Mouse (Mus musculus) myocyte (in vitro differentiated cells): ENCODE results near the gene Nr4a1. TPM values are rescaled to one million over a fixed set of nuclear protein-coding genes. Genes with fewer than 3 reads are reported as not detected.

ENCODE experiments used
- H3K27me3 ChIP-seq: one replicate; pipeline ENCODE4 v1.6.1; 2011; ENCODE audit not compliant: control insufficient read depth, insufficient read depth, insufficient read length
- H3K36me3 ChIP-seq: one replicate; pipeline ENCODE4 v1.6.1; 2011; ENCODE audit not compliant: control insufficient read depth, insufficient read depth
- H3K4me2 ChIP-seq: one replicate; pipeline ENCODE4 v1.6.1; 2011; ENCODE audit warnings: low read depth, control low read depth
- H3K4me3 ChIP-seq: one replicate; pipeline ENCODE4 v1.5.1; 2011; ENCODE audit warnings: mild to moderate bottlenecking, control low read depth, moderate library complexity
- H3K79me2 ChIP-seq: one replicate; pipeline ENCODE4 v1.6.1; 2011; ENCODE audit not compliant: control insufficient read depth, insufficient read depth
- H3ac ChIP-seq: one replicate; pipeline ENCODE4 v1.6.1; 2011; ENCODE audit not compliant: control insufficient read depth, insufficient read length
- CEBPB ChIP-seq: IDR thresholded peaks from 2 replicates; pipeline ENCODE4 v1.6.1; 2011; ENCODE audit warnings: mild to moderate bottlenecking, moderate library complexity; ENCODE audit not compliant: poor library complexity, insufficient read depth, severe bottlenecking
- E2F4 ChIP-seq: IDR thresholded peaks from one replicate; pipeline ENCODE4 v1.6.1; 2011; ENCODE audit warnings: mild to moderate bottlenecking, control low read depth, moderate library complexity; ENCODE audit not compliant: insufficient read depth
- MAX ChIP-seq: IDR thresholded peaks from one replicate; pipeline ENCODE4 v1.6.1; 2011; ENCODE audit warnings: low read depth, mild to moderate bottlenecking, control low read depth
- MYOD1 ChIP-seq, 3 experiments: IDR thresholded peaks; one replicate each; pipeline ENCODE4 v1.6.1; 2011; ENCODE audit warnings: control low read depth in 2 of 3, low read depth in 2 of 3, mild to moderate bottlenecking in 2 of 3, moderate library complexity in 1 of 3; ENCODE audit not compliant: insufficient read length in 2 of 3, control insufficient read depth in 1 of 3
- MYOG ChIP-seq, 3 experiments: IDR thresholded peaks; one replicate each; pipeline ENCODE4 v1.6.1; 2011; ENCODE audit warnings: control low read depth in 2 of 3, low read depth in 2 of 3, mild to moderate bottlenecking in 2 of 3; ENCODE audit not compliant: insufficient read length in 2 of 3, control insufficient read depth in 1 of 3, insufficient read depth in 1 of 3
- POLR2A ChIP-seq: IDR thresholded peaks from one replicate; pipeline ENCODE4 v1.6.1; 2011; ENCODE audit warnings: low read depth, mild to moderate bottlenecking, control low read depth, moderate library complexity; ENCODE audit not compliant: insufficient read length
- POLR2AphosphoS2 ChIP-seq: IDR thresholded peaks from one replicate; pipeline ENCODE4 v1.6.1; 2011; ENCODE audit warnings: low read depth, control low read depth; ENCODE audit not compliant: insufficient read length
- REST ChIP-seq: IDR thresholded peaks from one replicate; pipeline ENCODE4 v1.6.1; 2011; ENCODE audit warnings: mild to moderate bottlenecking, control low read depth, moderate library complexity; ENCODE audit not compliant: insufficient read depth, insufficient read length
- SRF ChIP-seq: IDR thresholded peaks from one replicate; pipeline ENCODE4 v1.6.1; 2011; ENCODE audit warnings: low read depth; ENCODE audit not compliant: control insufficient read depth, insufficient read length
- TCF12 ChIP-seq: IDR thresholded peaks from one replicate; pipeline ENCODE4 v1.6.1; 2011; ENCODE audit warnings: mild to moderate bottlenecking, control low read depth; ENCODE audit not compliant: poor library complexity, insufficient read depth, severe bottlenecking
- TCF3 ChIP-seq: IDR thresholded peaks from one replicate; pipeline ENCODE4 v1.6.1; 2011; ENCODE audit warnings: low read depth, control low read depth; ENCODE audit not compliant: insufficient read length
- USF1 ChIP-seq: IDR thresholded peaks from one replicate; pipeline ENCODE4 v1.6.1; 2011; ENCODE audit warnings: low read depth, mild to moderate bottlenecking, control low read depth, moderate library complexity
- polyA plus RNA-seq: library from polyadenylated mRNA; unstranded; fragments of >200 nt; fragmentation: generic; extraction: Trizol; gene quantifications from one replicate; pipeline ENCODE4 v1.2.1, GENCODE M21; 2012; ENCODE audit warnings: missing spikeins

Gene Nr4a1
- polyA plus RNA-seq, 1 experiment = 15.3 TPM

DNA sequence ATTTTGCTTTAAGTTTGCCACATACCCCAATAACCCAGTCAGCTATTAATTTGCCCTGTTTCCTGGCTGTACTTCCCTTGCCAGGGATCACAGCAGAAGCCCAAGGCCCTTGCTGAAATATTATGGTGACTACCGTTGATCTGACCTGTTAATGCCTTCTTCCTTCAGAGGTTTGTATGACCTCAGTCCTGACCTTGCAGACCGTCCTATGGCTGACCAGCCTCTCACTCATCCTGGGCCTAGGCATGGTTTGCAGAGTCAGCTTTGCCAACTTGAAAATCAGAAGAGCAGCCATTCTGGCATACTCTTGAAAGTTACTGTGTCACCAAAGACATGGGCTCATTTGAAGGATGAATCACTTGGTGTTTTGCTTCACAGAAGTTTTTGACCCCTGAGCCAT lies 38.9 kb upstream of the Nr4a1 start:
- H3ac ChIP-seq = no peak overlapping the region
- H3K27me3 ChIP-seq = no peaks in the 10 kb centered on the region
- H3K36me3 ChIP-seq = no peaks in the 10 kb centered on the region
- TF ChIP-seq REST (no peak), USF1 (no peak), MAX (no peak), POLR2A (no peak), SRF (no peak), CEBPB (no peak), TCF3 (no peak), POLR2AphosphoS2 (no peak), E2F4 (no peak)
- no peak overlapping the region for H3K4me2 ChIP-seq
- H3K4me3 ChIP-seq = no peak overlapping the region
- no peaks in the 10 kb centered on the region for H3K79me2 ChIP-seq

DNA sequence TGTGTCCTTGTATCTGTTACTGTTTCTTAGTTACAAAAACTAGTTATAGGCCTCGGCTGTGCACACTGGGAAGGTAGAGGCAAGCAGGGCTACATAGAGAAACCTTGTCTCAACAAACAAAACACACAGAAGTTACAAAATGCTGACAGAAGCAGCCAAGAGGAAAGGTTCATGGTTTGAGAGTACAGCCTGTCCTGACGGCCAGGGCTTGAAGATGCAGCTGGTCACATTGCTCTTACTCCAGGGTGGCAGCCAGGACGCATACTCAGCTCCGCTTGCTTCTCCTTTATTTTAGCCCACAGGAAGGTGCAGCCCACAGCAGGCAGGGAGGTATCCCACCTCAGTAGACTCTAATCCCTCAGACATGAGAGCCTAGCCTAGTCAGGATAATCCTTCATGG lies 38.0 kb upstream of the Nr4a1 start:
- Histone ChIP-seq H3ac (no peak overlapping the region), H3K27me3 (no peaks in the 10 kb centered on the region), H3K4me3 (no peak overlapping the region), H3K79me2 (no peaks in the 10 kb centered on the region), H3K4me2 (no peak overlapping the region), H3K36me3 (no peaks in the 10 kb centered on the region)
- TF ChIP-seq TCF3 = no peak
- TF ChIP-seq SRF = no peak
- TF ChIP-seq MYOD1 (IDR thresholded peaks at IDR 0.05; ENCODE audit: control insufficient read depth in 1 of 3, insufficient read length in 2 of 3, low read depth in 2 of 3) = no peak
- no peak for TF ChIP-seq POLR2AphosphoS2
- TF ChIP-seq CEBPB = no peak
- TF ChIP-seq E2F4 = no peak
- no peak for TF ChIP-seq REST
- TF ChIP-seq MYOG (IDR thresholded peaks at IDR 0.05; ENCODE audit: control insufficient read depth in 1 of 3, insufficient read depth in 1 of 3, insufficient read length in 2 of 3, low read depth in 2 of 3) = no peak
- TF ChIP-seq TCF12 = no peak
- no peak for TF ChIP-seq USF1
- no peak for TF ChIP-seq POLR2A
- no peak for TF ChIP-seq MAX

DNA sequence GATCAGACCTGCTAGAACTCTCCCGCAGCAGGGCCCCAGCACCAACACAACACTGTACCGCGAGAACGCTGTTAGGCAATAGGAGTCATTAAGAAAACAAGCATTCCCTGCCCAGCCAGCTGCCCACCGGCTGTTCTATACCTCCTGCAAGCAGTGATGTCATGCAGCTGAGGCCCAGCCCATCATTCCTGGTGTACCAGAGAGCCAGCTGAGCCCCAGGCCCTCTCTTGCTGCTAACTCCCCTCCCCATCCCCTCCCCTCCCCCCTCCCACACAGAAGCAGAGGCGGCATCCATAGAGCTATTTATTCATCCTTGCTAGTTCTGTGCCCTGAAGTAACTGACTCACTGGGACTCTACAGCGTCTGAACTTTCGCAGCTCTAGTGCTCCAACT lies 33.2 kb upstream of the Nr4a1 start:
- no peak overlapping the region for H3ac ChIP-seq
- TF ChIP-seq MAX = no peak
- TF ChIP-seq POLR2A = no peak
- no peak for TF ChIP-seq SRF
- no peak for TF ChIP-seq E2F4
- TF ChIP-seq POLR2AphosphoS2 = no peak
- TF ChIP-seq TCF12 = peak; percentile 43
- no peak for TF ChIP-seq REST
- peak; percentile 79 for TF ChIP-seq TCF3
- no peak for TF ChIP-seq USF1
- TF ChIP-seq MYOD1 (IDR thresholded peaks at IDR 0.05; ENCODE audit: control insufficient read depth in 1 of 3, insufficient read length in 2 of 3, low read depth in 2 of 3) = peak in 2 of 3 experiments; percentile 75 to 86
- peak in 2 of 3 experiments; percentile 75 to 95 for TF ChIP-seq MYOG (IDR thresholded peaks at IDR 0.05; ENCODE audit: control insufficient read depth in 1 of 3, insufficient read depth in 1 of 3, insufficient read length in 2 of 3, low read depth in 2 of 3)
- peak; percentile 53; the same call in 1 of the 2 replicates for TF ChIP-seq CEBPB
- no peaks in the 10 kb centered on the region for H3K36me3 ChIP-seq
- H3K4me2 ChIP-seq = peak overlapping the region; percentile 85
- peak overlapping the region; percentile 8 for H3K4me3 ChIP-seq
- H3K27me3 ChIP-seq = no peaks in the 10 kb centered on the region
- no peaks in the 10 kb centered on the region for H3K79me2 ChIP-seq

DNA sequence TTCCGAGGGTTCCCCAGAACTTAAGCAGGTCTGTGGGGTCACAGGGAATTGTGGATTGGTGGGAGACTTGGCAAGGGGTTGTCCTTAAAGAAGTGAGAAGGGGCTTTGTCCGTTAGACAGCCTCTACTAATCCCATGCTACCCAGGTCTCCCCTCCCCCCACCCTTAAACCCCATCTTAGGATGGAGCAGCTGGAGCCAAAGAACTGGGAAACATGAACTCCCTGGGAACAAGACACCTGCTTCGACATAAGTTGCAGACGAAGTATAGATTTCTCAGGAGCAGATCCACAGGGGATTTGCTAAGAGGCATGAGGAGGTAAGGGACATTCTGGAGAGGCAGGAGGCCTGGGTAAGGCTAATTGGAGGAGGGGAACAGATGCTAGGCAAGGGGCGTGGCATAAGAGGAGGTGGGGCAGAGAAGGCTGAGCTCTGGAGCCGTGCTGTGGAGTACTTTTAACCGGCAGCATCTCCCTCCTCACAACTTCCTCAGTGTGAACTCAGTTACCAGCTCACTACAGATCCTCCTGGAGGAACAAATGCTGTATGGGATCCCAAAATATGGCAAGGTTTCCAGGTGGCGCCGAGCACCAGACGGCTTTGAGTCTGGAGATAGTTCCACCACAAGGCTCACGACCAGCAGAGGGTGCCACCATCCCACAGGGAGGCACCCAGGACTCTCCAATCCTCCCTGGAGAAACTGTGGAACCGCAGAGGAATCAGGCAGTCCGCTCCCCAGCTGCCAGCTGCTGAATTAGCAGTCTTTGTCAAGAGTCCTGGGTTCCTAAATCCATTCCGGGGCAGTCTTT lies 32.6 kb upstream of the Nr4a1 start:
- Histone ChIP-seq H3K4me3 (peak overlapping the region; percentile 8), H3K27me3 (no peaks in the 10 kb centered on the region), H3K79me2 (no peaks in the 10 kb centered on the region), H3ac (no peak overlapping the region), H3K4me2 (peak overlapping the region; percentile 85), H3K36me3 (no peaks in the 10 kb centered on the region)
- TF ChIP-seq MYOD1 (IDR thresholded peaks at IDR 0.05; ENCODE audit: control insufficient read depth in 1 of 3, insufficient read length in 2 of 3, low read depth in 2 of 3) (peak in 2 of 3 experiments; percentile 49 to 51), USF1 (no peak), MYOG (IDR thresholded peaks at IDR 0.05; ENCODE audit: control insufficient read depth in 1 of 3, insufficient read depth in 1 of 3, insufficient read length in 2 of 3, low read depth in 2 of 3) (peak in 2 of 3 experiments; percentile 43 to 68), TCF3 (no peak), MAX (peak; percentile 17)

DNA sequence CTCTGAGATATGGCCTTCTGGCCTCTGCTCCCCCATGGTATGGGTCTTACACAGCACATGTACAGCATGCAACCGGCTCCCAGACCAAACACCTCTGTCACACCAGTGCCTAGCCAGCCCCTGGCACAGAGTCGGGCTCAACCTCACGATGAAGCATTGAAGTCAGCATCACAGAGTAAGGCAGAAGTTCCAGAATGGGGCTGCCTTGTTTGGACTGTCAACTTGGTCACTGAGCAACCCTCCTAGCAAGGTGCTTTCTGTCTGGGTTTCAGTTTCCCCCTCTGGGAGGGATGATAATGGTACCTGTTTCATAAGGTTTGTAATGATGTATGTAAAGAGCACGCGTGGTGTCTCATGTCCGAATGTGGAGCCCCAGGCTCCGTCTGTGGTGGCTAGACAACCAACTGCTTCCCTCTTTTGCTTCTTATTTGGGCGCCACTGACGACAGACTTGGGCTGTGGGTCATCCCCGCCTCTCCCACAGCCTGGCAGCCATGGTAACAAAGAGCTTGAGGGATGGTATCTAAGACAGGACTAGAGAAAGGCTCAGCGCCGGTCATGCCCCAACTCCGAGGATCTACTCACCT lies 31.1 kb upstream of the Nr4a1 start:
- no peak overlapping the region for H3K4me3 ChIP-seq
- H3K27me3 ChIP-seq = no peaks in the 10 kb centered on the region
- no peaks in the 10 kb centered on the region for H3K79me2 ChIP-seq
- H3ac ChIP-seq = no peak overlapping the region
- H3K4me2 ChIP-seq = peak overlapping the region; percentile 19
- H3K36me3 ChIP-seq = no peaks in the 10 kb centered on the region
- TF ChIP-seq MYOD1 (IDR thresholded peaks at IDR 0.05; ENCODE audit: control insufficient read depth in 1 of 3, insufficient read length in 2 of 3, low read depth in 2 of 3) (no peak), CEBPB (no peak), TCF3 (no peak), USF1 (no peak), MYOG (IDR thresholded peaks at IDR 0.05; ENCODE audit: control insufficient read depth in 1 of 3, insufficient read depth in 1 of 3, insufficient read length in 2 of 3, low read depth in 2 of 3) (no peak), SRF (no peak)
